Mouse (Mus musculus) gastrocnemius, postnatal 25 days (tissue): ENCODE measurements around the gene Ankrd13a. TPM values are rescaled to one million over a fixed set of nuclear protein-coding genes. Genes with fewer than 3 reads are reported as not detected.

Source experiments
- DNase-seq: peaks from one replicate; pipeline ENCODE4 v3.0.0; 2022
- long read RNA-seq, 2 experiments: library from polyadenylated mRNA; stranded (forward); transcript quantifications; one replicate each; pipeline ENCODE4 v2.0.0; 2021
- total RNA-seq, 2 experiments: library from RNA; stranded (reverse); gene quantifications; 1 replicate in 1 of 2; 2 replicates in 1 of 2; pipeline ENCODE4 v1.2.3; 2021

The Ankrd13a gene
- 10 to 100 TPM; 21.7 to 22.1 TPM for total RNA-seq
- long read RNA-seq, experiment 1, transcript Ankrd13a-201 (15 exons, 3,717 nt), result major isoform, 9 of 17 reads
- long read RNA-seq, experiment 1, partial matches to known transcripts, result 1 of 17 reads
- long read RNA-seq, experiment 1, other reads (novel, unspliced or antisense), result 7 of 17 reads
- long read RNA-seq, experiment 2, transcript Ankrd13a-201 (15 exons, 3,717 nt), result major isoform, 10 of 13 reads
- long read RNA-seq, experiment 2, partial matches to known transcripts, result 0 of 13 reads
- long read RNA-seq, experiment 2, other reads (novel, unspliced or antisense), result 3 of 13 reads

GRCm38 (mm10) chr5:114774403-114775051, at the start of gene Ankrd13a:
TSS of gene Ankrd13a (plus strand) at chr5:114774677.
- peak; percentile 89 for DNase-seq

DNA sequence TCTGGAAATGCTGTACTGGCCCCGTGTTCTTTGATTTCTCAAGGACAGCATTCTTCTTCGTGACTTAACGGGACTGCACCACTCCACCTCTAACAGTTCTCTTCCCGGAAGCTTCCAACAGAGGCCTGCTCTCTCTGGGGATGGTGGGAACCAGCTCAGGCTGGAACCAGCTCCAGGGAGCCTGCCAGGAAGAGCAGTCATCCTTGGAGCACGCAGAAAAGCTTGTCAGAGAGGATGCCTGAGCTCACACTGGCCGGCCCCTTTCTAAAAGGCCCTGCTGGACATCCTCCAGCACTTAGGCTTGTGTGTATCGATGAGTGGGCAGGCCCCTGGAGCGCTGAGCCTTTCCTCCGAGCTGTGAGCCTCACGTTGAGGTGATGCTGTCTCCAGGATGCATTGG, 46.3 kb upstream of the Ankrd13a start:
- DNase-seq, result peak; percentile 56

GRCm38 (mm10) chr5:114730129-114730528, 44.3 kb upstream of the Ankrd13a start:
- DNase-seq, result peak; percentile 47

GRCm38 (mm10) chr5:114731498-114731897, 43.0 kb upstream of the Ankrd13a start:
- DNase-seq, result no peak

- DNase-seq, result no peak
These were observed 42.5 kb upstream of the Ankrd13a start for GRCm38 (mm10) chr5:114731969-114732368.

GRCm38 (mm10) chr5:114733606-114734005, 40.9 kb upstream of the Ankrd13a start:
- no peak for DNase-seq

DNA sequence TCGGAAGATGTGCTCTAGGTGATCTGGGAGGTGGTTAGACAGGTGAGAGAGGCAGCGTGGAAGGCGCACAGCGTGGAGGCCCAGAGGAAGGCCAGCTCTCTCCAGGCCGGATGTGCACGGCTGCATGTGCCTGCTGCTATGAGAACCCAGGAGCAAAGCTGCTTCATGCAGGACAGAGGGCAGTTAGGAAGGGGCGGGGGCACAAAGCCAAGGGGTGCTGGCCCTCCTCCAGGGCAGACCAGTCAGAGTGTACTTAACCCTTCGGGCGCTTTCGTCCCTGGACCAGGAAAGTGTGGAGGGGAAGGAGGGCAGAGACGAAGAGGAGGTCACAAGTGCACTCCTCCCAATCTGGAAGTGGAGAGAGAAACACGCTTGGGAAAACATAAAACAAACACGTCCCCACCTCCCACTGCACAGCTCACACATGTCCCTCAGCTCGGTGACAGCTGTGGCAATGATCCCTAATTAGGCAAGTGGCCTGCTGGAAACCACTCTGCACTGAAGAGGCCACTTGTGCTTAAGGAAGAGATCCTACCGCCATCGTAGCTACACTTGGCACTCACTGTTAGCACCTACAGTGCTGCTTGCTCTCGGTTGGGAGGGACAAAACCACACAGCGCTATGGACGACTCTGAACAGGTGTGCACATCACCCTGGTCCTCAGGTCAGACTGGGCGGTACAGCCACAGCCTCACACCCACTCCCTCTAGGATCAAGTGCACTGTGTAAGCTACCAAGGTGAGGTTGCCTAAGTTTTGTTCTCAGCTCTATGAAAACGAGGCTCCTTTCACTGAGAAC, 37.2 kb upstream of the Ankrd13a start:
- no peak for DNase-seq

DNA sequence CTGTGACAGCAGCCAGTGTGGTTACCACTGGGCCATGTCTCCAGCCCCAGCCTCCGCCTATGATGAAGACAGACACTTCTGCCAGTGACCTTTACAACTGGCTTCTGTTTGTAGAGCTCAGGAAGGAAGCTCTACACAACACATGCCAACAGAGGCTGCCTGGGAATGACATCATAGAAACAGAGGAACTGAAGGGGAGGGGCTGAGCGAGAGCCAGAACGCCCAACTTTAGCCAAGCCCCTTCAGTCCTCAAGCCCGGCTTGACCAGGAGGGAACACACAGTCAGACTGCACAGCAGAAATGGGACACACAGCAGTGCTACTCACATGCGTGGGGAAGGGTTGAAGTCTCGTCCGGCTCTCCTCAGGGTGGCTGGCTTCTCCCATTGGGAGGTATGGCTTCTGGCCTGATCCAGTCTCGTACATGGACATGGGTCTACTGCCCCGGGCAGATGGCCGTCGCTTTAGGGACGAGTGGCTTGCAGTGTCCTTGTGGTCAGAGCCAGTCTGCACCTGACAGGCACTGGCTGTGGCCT, 35.7 kb upstream of the Ankrd13a start:
- peak; percentile 65 for DNase-seq

DNA sequence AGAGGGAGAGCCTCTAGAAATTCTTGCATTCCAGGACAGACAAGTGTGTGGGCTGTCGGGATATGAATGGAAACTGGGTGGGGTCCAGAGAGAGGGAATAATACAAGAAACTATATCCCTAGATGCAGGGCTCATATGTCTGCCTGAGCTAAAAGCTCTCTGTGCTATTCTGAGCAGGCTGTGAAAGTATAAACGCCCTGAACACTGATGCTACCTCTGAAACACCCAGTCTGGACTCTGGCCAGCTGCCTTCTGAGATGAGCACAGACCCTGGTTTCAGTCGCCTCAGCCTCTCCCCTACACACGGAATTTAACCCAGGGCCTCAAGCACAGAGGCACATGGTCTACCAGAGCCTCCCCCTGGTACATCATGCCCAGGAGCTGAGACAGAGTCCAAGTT, 33.9 kb upstream of the Ankrd13a start:
- no peak for DNase-seq

GRCm38 (mm10) chr5:114742572-114742971, 31.9 kb upstream of the Ankrd13a start:
- DNase-seq, result no peak

- no peak for DNase-seq
These were observed 31.3 kb upstream of the Ankrd13a start for GRCm38 (mm10) chr5:114742998-114743696.

DNA sequence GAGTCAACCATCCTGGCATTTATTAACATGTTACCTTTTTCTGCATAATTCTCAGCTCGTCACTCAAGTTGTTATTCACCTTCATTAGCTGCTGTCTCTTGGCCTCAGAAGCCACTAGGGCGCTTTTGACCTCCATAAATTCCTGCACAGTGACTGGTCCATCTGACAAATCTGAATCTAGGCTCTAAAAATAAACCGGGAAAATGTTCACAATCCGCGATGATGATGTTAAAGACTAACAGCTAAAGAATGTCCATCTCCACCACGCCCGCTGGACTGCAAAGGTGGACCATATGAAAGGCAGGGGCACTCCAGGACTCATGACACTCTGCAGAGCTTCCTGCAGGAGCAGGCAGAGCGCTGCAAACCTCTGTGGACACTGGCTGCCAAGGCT, 30.8 kb upstream of the Ankrd13a start:
- DNase-seq, result no peak

DNA sequence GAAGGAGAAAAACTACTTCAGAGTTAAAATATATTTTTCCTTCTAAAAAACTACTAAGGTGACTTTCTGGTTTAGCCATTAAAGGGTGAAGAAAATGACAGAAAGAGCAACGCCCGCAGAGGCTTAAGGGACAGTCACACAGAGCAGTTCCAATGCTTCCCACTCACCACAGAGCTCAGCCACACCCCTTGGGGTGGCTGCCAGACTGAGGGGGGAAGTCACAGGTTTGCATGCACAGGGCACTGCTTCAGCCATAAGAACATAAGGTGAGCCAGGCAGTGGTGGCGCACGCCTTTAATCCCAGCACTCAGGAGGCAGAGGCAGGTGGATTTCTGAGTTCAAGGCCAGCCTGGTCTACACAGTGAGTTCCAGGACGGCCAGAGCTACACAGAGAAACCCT, 28.9 kb upstream of the Ankrd13a start:
- no peak for DNase-seq

DNA sequence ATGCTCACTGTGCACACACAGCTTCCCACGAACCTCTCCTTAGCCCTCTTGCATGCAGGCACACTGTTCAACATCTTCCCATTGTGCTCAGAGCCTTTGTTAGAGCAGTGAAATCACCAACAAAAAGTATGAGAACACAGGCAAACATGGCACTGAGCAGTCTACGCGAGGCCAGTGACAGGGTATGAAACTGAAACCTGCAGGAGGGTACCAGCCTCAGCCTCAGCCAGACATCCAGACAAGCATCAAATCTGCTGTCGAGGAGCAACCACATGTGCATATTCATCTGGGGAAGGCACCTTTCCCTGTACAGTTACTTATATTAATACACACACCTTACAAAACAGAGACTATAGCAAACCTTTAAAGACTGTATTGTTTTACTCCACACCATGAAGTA, 27.6 kb upstream of the Ankrd13a start:
- DNase-seq, result no peak

- DNase-seq, result no peak
These were observed 27.0 kb upstream of the Ankrd13a start for GRCm38 (mm10) chr5:114747521-114747920.

DNA sequence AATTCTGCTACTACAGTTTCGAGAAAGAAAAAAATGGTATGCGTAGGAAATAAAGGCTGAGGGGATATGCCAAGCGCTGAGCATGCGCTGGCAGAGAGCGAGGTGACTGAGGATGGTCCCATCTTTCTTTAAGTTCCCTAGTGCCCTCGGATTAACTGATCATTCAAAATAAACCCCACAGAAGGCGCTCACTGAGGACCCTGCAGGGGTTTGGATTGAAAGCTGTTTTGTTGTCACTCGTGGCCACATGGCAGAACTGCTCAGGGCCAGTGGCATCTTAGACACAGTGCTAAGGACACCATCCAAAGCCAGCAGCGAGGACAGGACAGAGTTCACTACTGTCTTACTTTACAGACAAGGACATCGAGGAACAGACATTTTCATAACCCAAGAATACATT, 24.2 kb upstream of the Ankrd13a start:
- no peak for DNase-seq

DNA sequence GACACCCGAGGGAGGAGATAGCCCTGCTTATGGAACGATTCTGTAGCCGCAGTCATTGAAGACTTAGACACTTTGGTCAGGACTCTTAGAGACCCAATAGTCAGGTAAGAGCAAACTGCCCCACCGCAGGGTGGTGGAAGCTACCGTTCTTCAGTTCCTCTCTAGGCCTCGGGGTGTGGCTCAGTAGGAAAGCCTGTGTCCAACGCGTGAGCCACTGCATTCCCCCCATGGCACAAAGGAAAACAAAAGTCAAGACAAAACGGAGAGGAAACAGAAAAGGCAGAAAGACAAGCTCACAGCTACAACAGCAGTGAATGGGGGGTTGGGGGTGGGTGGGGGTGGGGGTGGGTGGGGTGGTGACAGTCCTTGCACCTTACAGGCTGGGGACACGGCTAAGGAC, 22.1 kb upstream of the Ankrd13a start:
- no peak for DNase-seq

DNA sequence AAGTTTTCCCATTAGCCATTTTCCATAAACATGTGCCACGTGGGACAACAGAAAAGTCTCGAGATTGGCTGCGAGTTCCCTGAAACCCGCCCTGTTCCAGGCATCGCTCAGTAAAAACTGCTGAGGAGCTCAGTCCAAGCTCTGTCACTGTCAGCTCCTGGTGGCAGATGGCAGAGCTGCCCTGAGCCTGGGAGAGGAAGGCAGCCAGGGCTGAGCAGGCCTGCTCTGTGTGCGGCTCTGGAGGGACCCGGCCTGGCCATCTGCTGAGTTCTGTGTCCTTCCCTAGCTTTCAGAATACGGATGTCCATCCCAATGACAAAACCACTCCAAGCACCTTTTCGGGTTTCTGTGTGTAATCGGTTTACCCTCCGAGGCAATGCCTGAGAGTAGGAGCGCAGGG, 21.1 kb upstream of the Ankrd13a start:
- no peak for DNase-seq

- DNase-seq, result no peak
These were observed 14.9 kb upstream of the Ankrd13a start for GRCm38 (mm10) chr5:114759536-114760090.

DNA sequence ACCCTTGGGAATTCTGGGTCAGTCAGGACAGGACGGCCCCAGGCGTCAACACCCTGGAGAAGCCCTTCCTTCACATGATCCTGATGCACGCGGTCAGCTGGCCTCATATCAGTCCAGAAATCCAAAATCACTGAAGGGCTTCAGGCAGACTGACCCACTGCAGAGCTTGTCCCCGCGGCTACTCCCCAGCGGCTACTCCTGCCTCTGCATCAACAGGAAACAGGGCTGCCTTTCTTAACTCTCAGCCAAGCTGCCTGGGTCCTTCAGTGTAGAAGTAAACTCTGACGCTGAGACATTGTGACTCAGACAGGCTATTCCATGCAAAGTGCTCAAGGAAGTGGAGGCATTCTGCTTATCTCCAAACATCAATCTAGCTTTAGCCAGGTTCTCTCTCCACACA, 12.5 kb upstream of the Ankrd13a start:
- no peak for DNase-seq

DNA sequence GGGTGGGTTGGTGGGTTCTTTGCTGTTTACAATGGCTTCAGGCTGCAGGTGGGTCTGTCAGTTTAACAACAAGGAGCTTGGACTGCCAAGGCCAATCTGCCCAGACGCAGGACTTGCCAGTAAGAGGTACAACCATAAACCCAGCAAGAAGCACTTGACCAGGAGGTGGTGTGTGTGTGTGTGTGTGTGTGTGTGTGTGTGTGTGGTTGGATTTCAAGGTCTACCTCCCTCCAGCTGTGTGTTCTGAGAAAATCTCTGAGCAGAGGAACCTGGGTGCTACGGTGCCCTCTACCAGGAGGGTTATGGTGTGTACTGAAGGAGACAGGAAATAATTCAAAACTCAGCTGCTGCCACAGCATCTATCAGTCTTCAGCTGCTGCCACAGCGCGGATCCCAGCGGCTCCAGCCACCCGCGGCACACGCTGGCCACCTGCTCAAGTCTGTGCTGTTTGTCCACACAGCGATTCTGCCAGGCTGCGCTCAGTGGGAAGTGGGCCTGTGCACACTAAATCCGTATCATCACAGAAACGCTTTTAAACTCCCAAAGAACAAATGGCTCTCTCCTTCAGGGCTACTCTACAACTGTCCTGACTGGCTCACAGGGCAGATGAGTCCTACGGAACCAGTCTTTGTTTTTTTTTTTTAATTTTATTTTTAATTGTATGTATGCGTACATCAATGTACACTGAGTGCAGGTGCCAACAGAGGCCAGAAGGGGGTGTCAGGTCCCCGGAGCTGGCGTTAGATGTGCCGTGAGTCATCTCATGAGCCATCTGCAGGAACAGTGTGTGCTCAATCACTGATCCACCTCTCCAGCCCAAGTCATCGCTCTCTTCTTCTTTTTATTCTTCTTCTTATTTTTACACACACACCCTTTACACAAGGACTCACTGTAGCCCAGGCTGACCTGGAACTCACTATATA, 9.4 kb upstream of the Ankrd13a start:
- DNase-seq, result no peak
